Mouse (Mus musculus) right cerebral cortex, adult 2 months (tissue): ENCODE data around the gene Tmem141.

Experiments used
- DNase-seq, 2 experiments: peaks; one replicate each; pipeline ENCODE4 v3.0.0; 2021 to 2022; ENCODE audit warnings: low spot score in 2 of 2

Tmem141 gene

GRCm38 (mm10) chr2:25607761-25608622, 13.8 kb downstream of the Tmem141 start, which contains the start of gene Rabl6:
Rabl6 (minus strand) TSS chr2:25608521.
- peak; percentile 89 to 92 for DNase-seq

- no peak for DNase-seq
Observed at GRCm38 (mm10) chr2:25602526-25602925, 19.3 kb downstream of the Tmem141 start.

- no peak for DNase-seq
Observed at GRCm38 (mm10) chr2:25600037-25600436, 21.8 kb downstream of the Tmem141 start.

GRCm38 (mm10) chr2:25598749-25599148, 23.1 kb downstream of the Tmem141 start:
- DNase-seq: no peak

- no peak for DNase-seq
Observed at GRCm38 (mm10) chr2:25596765-25597510, 24.9 kb downstream of the Tmem141 start.

GRCm38 (mm10) chr2:25591863-25592262, 29.9 kb downstream of the Tmem141 start:
- DNase-seq: peak in 1 of 2 experiments; percentile 57

- no peak for DNase-seq
Observed at GRCm38 (mm10) chr2:25588227-25588907, 33.4 kb downstream of the Tmem141 start.

- no peak for DNase-seq
Observed at GRCm38 (mm10) chr2:25587290-25587689, 34.5 kb downstream of the Tmem141 start.

- DNase-seq: no peak
Observed at GRCm38 (mm10) chr2:25585601-25586000, 36.2 kb downstream of the Tmem141 start.

- no peak for DNase-seq
Observed at GRCm38 (mm10) chr2:25584856-25585255, 36.9 kb downstream of the Tmem141 start.

- DNase-seq: no peak
Observed at GRCm38 (mm10) chr2:25584152-25584551, 37.7 kb downstream of the Tmem141 start.

GRCm38 (mm10) chr2:25583571-25583970, 38.2 kb downstream of the Tmem141 start:
- no peak for DNase-seq

GRCm38 (mm10) chr2:25583120-25583481, 38.7 kb downstream of the Tmem141 start:
- DNase-seq: no peak

GRCm38 (mm10) chr2:25582466-25583119, 39.2 kb downstream of the Tmem141 start:
- peak; percentile 91 to 92 for DNase-seq

GRCm38 (mm10) chr2:25581901-25582301, 39.9 kb downstream of the Tmem141 start:
- peak; percentile 56 to 61 for DNase-seq

GRCm38 (mm10) chr2:25581294-25581864, 40.4 kb downstream of the Tmem141 start, which contains the start of gene Ajm1:
Ajm1 (minus strand) TSS chr2:25581757.
- DNase-seq: peak; percentile 79 to 83

- DNase-seq: peak; percentile 59 to 60
Observed at GRCm38 (mm10) chr2:25580621-25581101, 41.1 kb downstream of the Tmem141 start.

- peak; percentile 73 to 79 for DNase-seq
Observed at GRCm38 (mm10) chr2:25579737-25580460, 41.9 kb downstream of the Tmem141 start.

GRCm38 (mm10) chr2:25578796-25579736, 42.7 kb downstream of the Tmem141 start:
- DNase-seq: no peak
